Mouse (Mus musculus): ENCODE measurements around the gene Zc3h12c.

Gene Zc3h12c

GRCm38 (mm10) chr9:52165076-52165705 is 3.2 kb downstream of the Zc3h12c start:
- no peak for DNase-seq

GRCm38 (mm10) chr9:52160512-52160911 is 7.9 kb downstream of the Zc3h12c start:
- no peak for DNase-seq

GRCm38 (mm10) chr9:52158561-52158960 is 9.8 kb downstream of the Zc3h12c start:
- no peak for DNase-seq

GRCm38 (mm10) chr9:52155417-52155816 is 13.0 kb downstream of the Zc3h12c start:
- no peak for DNase-seq

GRCm38 (mm10) chr9:52154253-52154652 is 14.1 kb downstream of the Zc3h12c start:
- no peak for DNase-seq

- DNase-seq, result no peak
These were observed 16.1 kb downstream of the Zc3h12c start for GRCm38 (mm10) chr9:52152076-52152826.

- no peak for DNase-seq
These were observed 18.6 kb downstream of the Zc3h12c start for GRCm38 (mm10) chr9:52149768-52150167.

GRCm38 (mm10) chr9:52149286-52149685 is 19.1 kb downstream of the Zc3h12c start:
- no peak for DNase-seq

GRCm38 (mm10) chr9:52148831-52149230 is 19.5 kb downstream of the Zc3h12c start:
- DNase-seq, result no peak

GRCm38 (mm10) chr9:52148311-52148710 is 20.1 kb downstream of the Zc3h12c start:
- DNase-seq, result no peak

- no peak for DNase-seq
These were observed 22.1 kb downstream of the Zc3h12c start for GRCm38 (mm10) chr9:52146241-52146640.

- DNase-seq, result no peak
These were observed 35.6 kb downstream of the Zc3h12c start for GRCm38 (mm10) chr9:52132771-52133170.

GRCm38 (mm10) chr9:52130348-52130747 is 38.0 kb downstream of the Zc3h12c start:
- no peak for DNase-seq

GRCm38 (mm10) chr9:52125225-52125624 is 43.1 kb downstream of the Zc3h12c start:
- no peak for DNase-seq

- DNase-seq, result no peak
These were observed 49.2 kb downstream of the Zc3h12c start for GRCm38 (mm10) chr9:52119212-52119611.

- DNase-seq, result no peak
These were observed 55.3 kb downstream of the Zc3h12c start for GRCm38 (mm10) chr9:52113091-52113490.

GRCm38 (mm10) chr9:52110738-52111137 is 57.6 kb downstream of the Zc3h12c start:
- DNase-seq, result no peak

GRCm38 (mm10) chr9:52107161-52107560 is 61.2 kb downstream of the Zc3h12c start:
- no peak for DNase-seq

- no peak for DNase-seq
These were observed 62.9 kb downstream of the Zc3h12c start for GRCm38 (mm10) chr9:52105423-52105822.

GRCm38 (mm10) chr9:52104225-52104615 is 64.2 kb downstream of the Zc3h12c start:
- no peak for DNase-seq

- no peak for DNase-seq
These were observed 64.7 kb downstream of the Zc3h12c start for GRCm38 (mm10) chr9:52103448-52104224.

GRCm38 (mm10) chr9:52102060-52102844 is 66.1 kb downstream of the Zc3h12c start:
- DNase-seq, result no peak

- DNase-seq, result no peak
These were observed 67.9 kb downstream of the Zc3h12c start for GRCm38 (mm10) chr9:52100426-52100825.

All from thymus, postnatal 36 days (tissue).